Mouse (Mus musculus) spleen, postnatal 36 days (tissue): Measurements from ENCODE around the gene Rpgr.

ENCODE experiments used
- DNase-seq, 2 experiments: peaks; one replicate each; pipeline ENCODE4 v3.0.0; 2022; ENCODE audit warnings: low spot score in 2 of 2, mixed read lengths in 1 of 2

The Rpgr gene

GRCm38 (mm10) chrX:10216410-10216949 is at the start of gene Rpgr:
Gene Rpgr, minus strand, starts transcription at chrX:10216920.
- peak; percentile 86 to 89 for DNase-seq

- DNase-seq: no peak
These were observed 41.5 kb upstream of the Rpgr start for GRCm38 (mm10) chrX:10258260-10258659.

- DNase-seq: no peak
These were observed 41.1 kb upstream of the Rpgr start for GRCm38 (mm10) chrX:10257774-10258173.

- DNase-seq: no peak
These were observed 35.3 kb upstream of the Rpgr start, which contains the start of gene Otc for GRCm38 (mm10) chrX:10251852-10252504. Gene Otc, plus strand, starts transcription at chrX:10252305.

- DNase-seq: no peak
These were observed 34.6 kb upstream of the Rpgr start for GRCm38 (mm10) chrX:10251357-10251756.

GRCm38 (mm10) chrX:10243916-10244315 is 27.2 kb upstream of the Rpgr start:
- no peak for DNase-seq

GRCm38 (mm10) chrX:10239515-10239914 is 22.8 kb upstream of the Rpgr start:
- no peak for DNase-seq

GRCm38 (mm10) chrX:10234617-10235016 is 17.9 kb upstream of the Rpgr start:
- no peak for DNase-seq

- DNase-seq: no peak
These were observed 16.3 kb upstream of the Rpgr start for GRCm38 (mm10) chrX:10233051-10233450.

GRCm38 (mm10) chrX:10219281-10219680 is 2.6 kb upstream of the Rpgr start:
- DNase-seq: no peak

- DNase-seq: peak; percentile 36 to 41
These were observed 748 bp downstream of the Rpgr start for GRCm38 (mm10) chrX:10215972-10216371.

- DNase-seq: no peak
These were observed 10.8 kb downstream of the Rpgr start for GRCm38 (mm10) chrX:10205937-10206336.

GRCm38 (mm10) chrX:10201289-10201688 is 15.4 kb downstream of the Rpgr start:
- peak; percentile 2 to 9 for DNase-seq

- DNase-seq: no peak
These were observed 64.3 kb downstream of the Rpgr start for GRCm38 (mm10) chrX:10152390-10152789.

- no peak for DNase-seq
These were observed 99.5 kb downstream of the Rpgr start, which contains the start of gene Srpx for GRCm38 (mm10) chrX:10117065-10117719. Gene Srpx, minus strand, starts transcription at chrX:10117709.

GRCm38 (mm10) chrX:10115780-10116179 is 100.9 kb downstream of the Rpgr start:
- no peak for DNase-seq

GRCm38 (mm10) chrX:10110736-10111135 is 106.0 kb downstream of the Rpgr start:
- no peak for DNase-seq

- no peak for DNase-seq
These were observed 108.2 kb downstream of the Rpgr start for GRCm38 (mm10) chrX:10108558-10108957.

GRCm38 (mm10) chrX:10105475-10105874 is 111.2 kb downstream of the Rpgr start:
- DNase-seq: no peak

- DNase-seq: no peak
These were observed 114.0 kb downstream of the Rpgr start for GRCm38 (mm10) chrX:10102739-10103138.

GRCm38 (mm10) chrX:10095797-10096196 is 120.9 kb downstream of the Rpgr start:
- no peak for DNase-seq

GRCm38 (mm10) chrX:10080385-10080784 is 136.3 kb downstream of the Rpgr start:
- DNase-seq: no peak

GRCm38 (mm10) chrX:10079981-10080380 is 136.7 kb downstream of the Rpgr start:
- no peak for DNase-seq
